Comparison of ENCODE assay signal across 27 mouse cellular contexts in the genomic region with DNA sequence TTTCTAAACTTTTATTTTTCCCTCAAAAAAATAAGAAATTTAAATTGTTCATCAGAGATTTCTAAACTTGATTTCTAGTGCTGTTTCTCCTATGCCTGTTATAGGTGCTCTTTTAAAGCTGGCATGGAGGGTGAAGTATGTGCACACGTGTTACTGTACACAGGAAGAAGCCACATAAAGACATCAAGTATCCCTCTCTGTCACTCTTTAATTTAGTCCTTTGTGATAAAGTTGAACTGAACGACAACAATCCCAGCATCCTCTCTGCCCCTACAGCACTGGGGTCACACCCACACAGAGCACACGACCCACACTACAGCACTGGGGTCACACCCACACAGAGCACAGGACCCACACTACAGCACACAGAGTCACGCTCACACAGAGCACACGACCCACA.
"Had no signal": no experiment of that assay in that cellular context is flagged by ENCODE, and none has a peak within 500 bp of the region (broad histone marks: within the 10 kb centered on the region; RNA-seq: fewer than 3 reads in every experiment).

No protein-coding gene starts in this region.

- H3K9ac ChIP-seq: heart, embryonic 13.5 days; heart, embryonic 15.5 days; hindbrain, embryonic 13.5 days; hindbrain, embryonic 15.5 days; intestine, embryonic 15.5 days; limb, embryonic 12.5 days; liver, embryonic 13.5 days; liver, embryonic 15.5 days had no signal

- H3K36me3 ChIP-seq: heart, embryonic 13.5 days; heart, embryonic 15.5 days; hindbrain, embryonic 13.5 days; hindbrain, embryonic 15.5 days; intestine, embryonic 15.5 days; limb, embryonic 10.5 days; limb, embryonic 12.5 days; liver, embryonic 13.5 days; liver, embryonic 15.5 days had no signal

- H3K27me3 ChIP-seq: heart, embryonic 13.5 days; heart, embryonic 15.5 days; hindbrain, embryonic 13.5 days; hindbrain, embryonic 15.5 days; intestine, embryonic 15.5 days; limb, embryonic 12.5 days; liver, embryonic 13.5 days; liver, embryonic 15.5 days had no signal

- H3K27ac ChIP-seq: heart, adult 2 months; heart, embryonic 13.5 days; heart, embryonic 15.5 days; hindbrain, embryonic 13.5 days; hindbrain, embryonic 15.5 days; hindbrain, postnatal 0 days; intestine, embryonic 15.5 days; layer of hippocampus, adult 2 months; left cerebral cortex, adult 2 months; limb, embryonic 10.5 days; limb, embryonic 12.5 days; liver, embryonic 13.5 days; liver, embryonic 15.5 days had no signal

- H3K4me3 ChIP-seq: heart, adult 2 months; heart, embryonic 13.5 days; heart, embryonic 15.5 days; hindbrain, embryonic 13.5 days; hindbrain, embryonic 15.5 days; intestine, embryonic 15.5 days; layer of hippocampus, adult 2 months; left cerebral cortex, adult 2 months; limb, embryonic 10.5 days; limb, embryonic 12.5 days; liver, embryonic 13.5 days; liver, embryonic 15.5 days had no signal

- H3K4me1 ChIP-seq: heart, embryonic 13.5 days; heart, embryonic 15.5 days; hindbrain, embryonic 13.5 days; hindbrain, embryonic 15.5 days; intestine, embryonic 15.5 days; limb, embryonic 10.5 days; limb, embryonic 12.5 days; liver, embryonic 13.5 days; liver, embryonic 15.5 days had no signal

- H3K4me2 ChIP-seq: heart, embryonic 11.5 days; heart, embryonic 13.5 days; heart, embryonic 15.5 days; hindbrain, embryonic 13.5 days; hindbrain, embryonic 15.5 days; intestine, embryonic 15.5 days; limb, embryonic 12.5 days; liver, embryonic 11.5 days; liver, embryonic 13.5 days; liver, embryonic 15.5 days had no signal

- DNase-seq: gastrocnemius, postnatal 14 days; gastrocnemius, postnatal 36 days; heart, adult 11 months; heart, adult 2 months; heart, postnatal 14 days; heart, postnatal 36 days; kidney, adult 18-20 months; kidney, adult 8-10 months; kidney, postnatal 10 days; kidney, postnatal 25 days; kidney, postnatal 4 days; liver; liver, embryonic 13.5 days had no signal

- ATAC-seq: hindbrain, postnatal 0 days; intestine, embryonic 15.5 days; intestine, postnatal 0 days had no signal

- H3K9me3 ChIP-seq: heart, embryonic 13.5 days; heart, embryonic 15.5 days; hindbrain, embryonic 13.5 days; hindbrain, embryonic 15.5 days; intestine, embryonic 15.5 days; limb, embryonic 10.5 days; limb, embryonic 12.5 days; liver, embryonic 13.5 days; liver, embryonic 15.5 days had no signal
